7 mouse cellular contexts compared by ENCODE assay signal in the genomic region with DNA sequence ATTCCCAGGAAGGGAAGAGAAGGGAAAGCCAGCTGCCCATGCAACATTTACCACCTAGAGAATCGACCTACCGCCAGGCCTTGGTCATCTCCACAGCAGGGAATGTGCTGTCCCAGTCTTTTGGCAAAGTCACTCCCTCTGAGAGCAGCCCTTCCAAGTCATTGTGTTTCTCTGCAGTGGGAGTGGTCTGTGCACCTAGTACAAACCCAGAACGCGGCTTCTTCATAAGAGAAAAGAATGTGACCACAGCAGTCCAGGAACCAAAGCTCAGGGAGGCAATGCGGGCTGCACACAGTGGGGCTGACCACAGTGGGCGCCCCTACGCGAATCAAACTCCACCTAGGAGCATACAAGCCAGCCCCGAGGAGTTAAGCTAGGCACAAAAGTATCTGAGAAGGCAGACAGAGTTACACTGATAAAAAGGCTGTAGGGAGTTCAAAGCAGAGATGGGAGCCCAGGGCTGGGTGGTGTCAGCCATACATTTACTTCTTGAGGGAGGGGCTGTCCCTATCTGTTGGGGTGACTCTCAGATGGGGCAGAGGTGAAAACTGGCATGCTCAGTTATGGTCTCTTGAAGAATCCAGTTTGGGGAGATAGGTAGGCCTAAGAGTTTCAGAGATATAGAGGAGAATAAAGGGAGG. TPM values are rescaled to one million over a fixed set of nuclear protein-coding genes. Genes with fewer than 3 reads are reported as not detected.
DNase-seq lines count a peak whose midpoint lies in the region; ATAC-seq and TF ChIP-seq lines count a peak whose summit lies in the region.

No protein-coding gene starts in this region.

- H3K4me1 ChIP-seq in embryonic facial prominence, embryonic 15.5 days: peaks cover 26% of the 10 kb centered on the region
- peaks cover 16% of the 10 kb centered on the region for H3K4me1 ChIP-seq in midbrain, postnatal 0 days (ENCODE audit: insufficient read depth, low read length)

- H3K4me2 ChIP-seq in embryonic facial prominence, embryonic 15.5 days (replicated peaks): peak overlapping the region; percentile 85
- peak overlapping the region; percentile 93 for H3K4me2 ChIP-seq in midbrain, postnatal 0 days (ENCODE audit: low read depth, low read length, poor library complexity, severe bottlenecking)

- no peak overlapping the region for H3K27ac ChIP-seq in embryonic facial prominence, embryonic 15.5 days (replicated peaks)
- no peak overlapping the region for H3K27ac ChIP-seq in midbrain, postnatal 0 days (ENCODE audit: low read depth, low read length)

- no peak overlapping the region for H3K9ac ChIP-seq in embryonic facial prominence, embryonic 15.5 days
- peak overlapping the region; percentile 86; the same call in 1 of the 2 replicates for H3K9ac ChIP-seq in midbrain, postnatal 0 days (replicated peaks; ENCODE audit: low read length, poor library complexity, severe bottlenecking)

- no peak for ATAC-seq in embryonic facial prominence, embryonic 15.5 days (ENCODE audit: insufficient number of reproducible peaks, low FRiP score, low TSS enrichment, low read depth)
- no peak for ATAC-seq in midbrain, postnatal 0 days (ENCODE audit: low FRiP score)

- H3K4me3 ChIP-seq in embryonic facial prominence, embryonic 15.5 days (replicated peaks): peak overlapping the region; percentile 62
- H3K4me3 ChIP-seq in midbrain, postnatal 0 days (ENCODE audit: low read depth, low read length): peak overlapping the region; percentile 72

- H3K9me3 ChIP-seq in embryonic facial prominence, embryonic 15.5 days (replicated peaks): no peaks in the 10 kb centered on the region
- H3K9me3 ChIP-seq in midbrain, postnatal 0 days (ENCODE audit: low read length): no peaks in the 10 kb centered on the region

- no peaks in the 10 kb centered on the region for H3K27me3 ChIP-seq in embryonic facial prominence, embryonic 15.5 days
- no peaks in the 10 kb centered on the region for H3K27me3 ChIP-seq in midbrain, postnatal 0 days (ENCODE audit: insufficient read depth, low read length)

- 38% methylated on average over 9 of the region's 9 CpGs for WGBS in embryonic facial prominence, embryonic 15.5 days
- 25% methylated on average over 9 of the region's 9 CpGs for WGBS in midbrain, postnatal 0 days

- DNase-seq in brain, adult 2 months (ENCODE audit: low read depth, low spot score): peak; percentile 47
- DNase-seq in heart, postnatal 4 days: peak; percentile 44
- peak; percentile 40 for DNase-seq in liver
- DNase-seq in midbrain, postnatal 0 days (ENCODE audit: low spot score): no peak
- DNase-seq in left cerebral cortex, adult 8-10 months (ENCODE audit: low spot score in 2 of 2): no peak
- no peak for DNase-seq in urinary bladder, postnatal 14 days (ENCODE audit: low spot score)

- peaks cover 7% of the 10 kb centered on the region for H3K36me3 ChIP-seq in embryonic facial prominence, embryonic 15.5 days
- peaks cover 8% of the 10 kb centered on the region; the same call in 1 of the 2 replicates for H3K36me3 ChIP-seq in midbrain, postnatal 0 days (ENCODE audit: insufficient read depth, low read length)

- no peak for TF ChIP-seq CTCF in midbrain, postnatal 0 days (IDR thresholded peaks at IDR 0.05)

RNA-seq across cellular contexts. Expression of a gene that starts 1.5 kb away (rescaled TPM):
- 5.0 and 5.9 TPM in 2 replicates for polyA plus RNA-seq in embryonic facial prominence, embryonic 15.5 days (2015; fragmentation: Nextera tagmentation; extraction: Ambion mirVana)
- 10 to 100 TPM; 45.9 to 52.2 TPM for total RNA-seq in heart, postnatal 4 days (2021)
- total RNA-seq in midbrain, postnatal 0 days (2014; rRNA removed): 48.1 and 66.2 TPM in 2 replicates
- 8.6 and 10.1 TPM in 2 replicates for polyA plus RNA-seq in midbrain, postnatal 0 days (2015; fragmentation: Nextera tagmentation; extraction: Ambion mirVana)
- total RNA-seq in left cerebral cortex, adult 8-10 months (2022): 100 to 1,000 TPM; 235 to 257 (median 249) TPM

Comparison
In these comparisons a context has a peak if more than half of its experiments do, and no peak if none do; other contexts are left out.
1. DNase-seq: peak in brain, adult 2 months (single experiment), heart, postnatal 4 days (single experiment) and liver (single experiment); none in midbrain, postnatal 0 days (single experiment), left cerebral cortex, adult 8-10 months (0 of 2) and urinary bladder, postnatal 14 days (single experiment).